Mouse (Mus musculus): ENCODE results near the gene Tmem221.

DNA sequence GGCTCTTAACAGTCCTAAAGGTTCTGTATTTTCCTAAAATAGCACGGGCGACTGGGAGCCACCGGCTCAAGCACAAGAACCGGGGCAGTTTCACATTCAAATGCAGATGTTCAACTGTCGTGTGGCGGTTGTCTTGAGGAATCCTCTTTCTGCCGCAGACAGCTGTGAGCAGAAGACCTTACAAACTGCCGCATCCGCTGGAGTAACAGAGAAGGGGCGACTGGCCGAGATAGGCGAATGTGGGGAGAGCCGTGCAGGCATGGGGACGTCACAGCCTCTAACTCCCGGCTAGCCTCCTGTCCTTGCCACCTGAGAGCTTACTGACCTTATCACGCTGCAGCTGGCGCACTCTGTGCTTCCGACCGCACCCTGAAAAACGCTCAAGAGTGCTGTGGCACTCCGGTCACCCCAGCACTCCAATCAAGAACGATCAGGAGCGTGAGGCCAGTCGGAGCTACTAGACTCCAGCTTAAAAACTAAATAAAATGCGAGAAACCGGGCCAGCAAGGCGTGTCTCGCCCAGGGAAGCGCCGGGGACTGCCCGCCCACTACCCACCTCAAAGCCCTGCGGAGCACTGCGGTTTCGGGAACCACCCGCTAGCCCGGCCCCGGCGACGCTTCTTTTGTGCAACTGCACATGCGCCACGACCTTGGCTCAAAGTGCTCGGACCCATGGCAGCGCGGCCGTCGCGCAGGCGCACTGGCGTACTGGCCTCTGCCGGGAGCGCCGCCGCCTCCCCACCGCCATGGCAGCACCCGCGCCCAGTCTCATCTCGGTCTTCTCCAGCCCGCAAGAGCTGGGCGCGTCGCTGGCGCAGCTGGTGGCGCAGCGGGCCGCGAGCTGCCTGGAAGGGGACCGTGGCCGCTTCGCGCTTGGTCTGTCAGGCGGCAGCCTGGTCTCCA, 33.1 kb upstream of the Tmem221 start, which contains the start of gene Pgls:
- TF ChIP-seq CTCF (conservative IDR thresholded peaks at IDR 0.05; ENCODE audit: low read length) (no peak), POU5F1 (IDR thresholded peaks at IDR 0.05; ENCODE audit: borderline replicate concordance, low read length) (no peak), NANOG (IDR thresholded peaks at IDR 0.05; ENCODE audit: borderline replicate concordance, low read length) (no peak)
